Mouse (Mus musculus) midbrain, embryonic 11.5 days (tissue): ENCODE data around the gene Ubtf. TPM values are rescaled to one million over a fixed set of nuclear protein-coding genes. Genes with fewer than 3 reads are reported as not detected.

Experiments used
- ATAC-seq: fragments of 200-750 bp; cut with Nextera tagmentation; 2 replicates; pipeline ENCODE4 v1.8.0; 2017; ENCODE audit warnings: moderate TSS enrichment, moderate library complexity; ENCODE audit not compliant: low FRiP score
- DNase-seq: peaks from one replicate; pipeline ENCODE4 v3.0.0; 2015; ENCODE audit warnings: low spot score; ENCODE audit errors: missing footprints
- H3K27ac ChIP-seq: fragments of 300-500 bp; sonication (generic); 2 replicates; pipeline ENCODE4 v1.5.1; 2014; ENCODE audit warnings: low read depth, low read length
- H3K27me3 ChIP-seq: fragments of 300-500 bp; sonication (generic); 2 replicates; pipeline ENCODE4 v1.6.1; 2014; ENCODE audit warnings: mild to moderate bottlenecking, low read length, moderate library complexity, mixed read lengths; ENCODE audit not compliant: control insufficient read depth, insufficient read depth
- H3K36me3 ChIP-seq: fragments of 300-500 bp; sonication (generic); 2 replicates; pipeline ENCODE4 v1.6.1; 2014; ENCODE audit warnings: mild to moderate bottlenecking, low read length, moderate library complexity, mixed read lengths; ENCODE audit not compliant: control insufficient read depth, insufficient read depth
- H3K4me1 ChIP-seq: fragments of 300-500 bp; sonication (generic); 2 replicates; pipeline ENCODE4 v1.6.1; 2014; ENCODE audit warnings: low read length; ENCODE audit not compliant: control insufficient read depth, insufficient read depth
- H3K4me2 ChIP-seq: fragments of 300-500 bp; sonication (generic); 2 replicates; pipeline ENCODE4 v1.6.1; 2014; ENCODE audit warnings: mild to moderate bottlenecking, moderate library complexity
- H3K4me3 ChIP-seq: fragments of 300-500 bp; sonication (generic); 2 replicates; pipeline ENCODE4 v1.5.1; 2014; ENCODE audit warnings: low read depth, low read length
- H3K9ac ChIP-seq: fragments of 300-500 bp; sonication (generic); 2 replicates; pipeline ENCODE4 v1.6.1; 2014; ENCODE audit warnings: low read length
- H3K9me3 ChIP-seq: fragments of 300-500 bp; sonication (generic); 2 replicates; pipeline ENCODE4 v1.6.1; 2016; ENCODE audit warnings: low read length; ENCODE audit not compliant: control insufficient read depth
- WGBS: fragments of 180-500 bp; shearing (Covaris S2); extraction: QIAGEN DNeasy Blood & Tissue Kit; methylation state at CpG from one replicate; pipeline ENCODE4 v1.1.7; 2014; 5-methylcytosine and 5-hydroxymethylcytosine counted together
- polyA plus RNA-seq: library from polyadenylated mRNA; unstranded; fragments of >200 nt; fragmentation: Nextera tagmentation; extraction: Ambion mirVana; gene quantifications from 2 replicates; pipeline ENCODE4 v1.2.1, GENCODE M21; 2014

Gene Ubtf
- polyA plus RNA-seq, 1 experiment from 2014 or later: 86.1 TPM

DNA sequence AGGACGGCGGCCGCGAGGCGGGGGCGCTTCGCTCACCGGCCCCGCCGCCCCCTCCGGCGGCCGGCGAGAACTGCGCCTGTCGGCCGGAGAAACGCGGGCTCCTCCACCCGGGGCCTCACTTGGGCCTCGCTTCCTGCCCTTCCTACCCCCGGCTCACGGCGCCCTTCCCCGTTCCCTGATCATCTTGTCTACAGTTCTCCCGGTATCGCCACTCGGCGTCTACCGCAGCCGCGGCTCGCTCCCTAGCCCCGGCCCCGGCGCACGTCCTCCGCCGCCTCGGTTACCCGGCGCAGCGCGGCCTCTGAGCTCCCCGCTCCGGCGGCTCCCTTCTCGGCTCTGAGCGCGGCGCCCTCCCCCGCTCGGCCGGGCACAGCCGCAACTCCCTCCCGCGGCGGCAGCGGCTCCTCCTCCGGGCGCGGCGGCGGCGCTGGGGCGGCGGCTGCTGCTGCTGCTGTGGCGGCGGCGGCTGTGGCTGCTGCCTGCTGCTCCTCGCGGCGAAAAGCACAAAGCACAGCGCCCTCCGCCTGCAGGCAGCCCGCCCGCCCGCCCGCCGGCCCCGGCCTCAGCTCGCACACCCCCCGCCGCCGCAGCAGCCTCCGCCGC, 2.1 kb downstream of the Ubtf start:
- Histone ChIP-seq H3K4me1 (peaks cover 16% of the 10 kb centered on the region), H3K27me3 (no peaks in the 10 kb centered on the region), H3K4me2 (peak overlapping the region; percentile 86), H3K9ac (peak overlapping the region; percentile 100), H3K9me3 (no peaks in the 10 kb centered on the region), H3K36me3 (peaks cover 10% of the 10 kb centered on the region; the same call in 1 of the 2 replicates), H3K4me3 (peak overlapping the region; percentile 98), H3K27ac (peak overlapping the region; percentile 97)
- DNase-seq (peak; percentile 97), ATAC-seq (peak; percentile 14)
- WGBS: under 1% methylated on average over 77 of the region's 87 CpGs

DNA sequence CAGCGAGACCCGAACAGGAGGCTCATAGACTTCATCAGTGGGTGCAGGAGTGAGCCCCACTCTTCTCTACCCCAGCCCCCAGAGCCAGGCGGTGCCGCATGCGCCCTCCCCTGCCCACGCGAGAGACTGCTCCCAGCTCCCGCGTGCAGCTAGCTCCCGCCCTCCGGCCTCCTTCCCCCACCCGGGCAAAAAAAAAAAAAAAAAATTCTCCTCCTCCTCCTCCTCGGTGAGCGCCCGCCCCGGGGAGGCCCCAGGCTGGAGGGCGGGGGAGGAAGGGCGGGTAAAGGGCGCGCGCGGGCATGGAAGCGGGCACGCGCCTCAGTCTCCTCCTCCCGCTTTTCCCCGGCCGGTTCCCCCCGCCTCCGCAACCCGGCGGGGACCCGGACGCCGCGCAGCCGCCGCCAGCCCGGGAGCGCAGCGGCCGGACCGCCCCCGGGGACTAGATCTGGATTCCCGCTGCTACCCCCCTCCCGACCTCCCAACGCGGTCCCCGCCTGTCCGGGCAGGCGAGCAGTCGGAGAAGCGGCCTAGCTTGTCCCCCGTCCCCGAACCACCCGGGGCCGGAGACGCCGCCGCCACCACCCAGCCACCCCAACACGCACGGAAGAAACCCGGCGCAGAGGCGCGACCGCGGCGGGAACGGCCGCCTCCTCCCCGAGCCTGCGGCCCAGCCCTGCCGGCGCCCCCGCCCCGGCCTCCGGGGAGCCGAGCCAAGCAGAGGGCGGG, 2.8 kb downstream of the Ubtf start:
- H3K9ac ChIP-seq: peak overlapping the region; percentile 100
- peak overlapping the region; percentile 97 for H3K27ac ChIP-seq
- peak overlapping the region; percentile 86 for H3K4me2 ChIP-seq
- WGBS: under 1% methylated on average over 65 of the region's 80 CpGs
- no peaks in the 10 kb centered on the region for H3K27me3 ChIP-seq
- peak overlapping the region; percentile 98 for H3K4me3 ChIP-seq
- ATAC-seq (peak; percentile 36), DNase-seq (peak; percentile 98)
- H3K9me3 ChIP-seq: no peaks in the 10 kb centered on the region
- H3K4me1 ChIP-seq: peaks cover 16% of the 10 kb centered on the region
- peaks cover 10% of the 10 kb centered on the region; the same call in 1 of the 2 replicates for H3K36me3 ChIP-seq

DNA sequence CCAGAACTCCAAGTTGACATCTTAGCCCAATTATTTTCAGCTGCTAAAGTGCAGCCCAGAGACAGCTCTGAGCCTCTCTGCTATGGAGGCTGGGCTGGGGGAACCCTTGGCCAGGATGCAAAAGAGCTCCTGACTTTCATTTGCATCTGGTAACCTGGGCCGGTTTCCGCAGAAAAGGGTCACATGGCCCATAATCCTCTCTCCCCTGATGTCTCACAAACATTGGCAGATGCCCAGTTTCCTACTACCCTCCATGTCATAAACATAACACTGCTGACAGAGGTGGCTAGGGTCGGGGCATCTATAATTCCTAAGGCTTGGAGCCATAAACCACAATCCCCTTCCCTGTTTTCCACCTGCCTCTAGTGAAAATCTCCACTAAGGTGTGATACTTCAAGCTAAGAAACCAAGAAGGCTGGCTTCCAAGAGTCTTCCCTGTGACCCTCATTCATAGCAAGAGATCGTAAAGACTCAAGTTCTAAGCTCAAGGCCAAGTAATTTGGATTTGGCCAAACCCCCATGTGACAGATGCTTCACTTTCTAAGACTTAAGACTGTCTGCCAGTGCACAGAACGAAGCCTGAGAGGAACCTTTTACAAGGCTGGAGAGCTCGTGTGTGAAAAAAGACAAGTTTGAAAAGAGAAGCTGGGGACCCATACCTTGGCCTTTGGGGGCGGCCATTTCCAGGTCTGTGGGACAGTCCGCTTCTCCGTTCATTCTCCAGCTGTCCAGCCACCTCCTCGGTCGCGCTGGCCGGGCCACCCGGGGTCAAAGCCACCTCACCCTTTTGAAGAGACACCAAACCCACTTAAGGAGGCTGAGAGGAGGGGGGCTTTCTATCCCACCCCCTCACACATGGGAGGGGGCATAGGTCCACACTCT, 3.6 kb downstream of the Ubtf start:
- DNase-seq (peak; percentile 91), ATAC-seq (no peak)
- Histone ChIP-seq H3K9ac (peak overlapping the region; percentile 100), H3K4me1 (peaks cover 21% of the 10 kb centered on the region), H3K27me3 (no peaks in the 10 kb centered on the region), H3K36me3 (peaks cover 10% of the 10 kb centered on the region; the same call in 1 of the 2 replicates), H3K4me3 (peak overlapping the region; percentile 98), H3K27ac (peak overlapping the region; percentile 27; the same call in 1 of the 2 replicates), H3K9me3 (no peaks in the 10 kb centered on the region), H3K4me2 (peak overlapping the region; percentile 86)
- WGBS: 13% methylated on average over 14 of the region's 14 CpGs

DNA sequence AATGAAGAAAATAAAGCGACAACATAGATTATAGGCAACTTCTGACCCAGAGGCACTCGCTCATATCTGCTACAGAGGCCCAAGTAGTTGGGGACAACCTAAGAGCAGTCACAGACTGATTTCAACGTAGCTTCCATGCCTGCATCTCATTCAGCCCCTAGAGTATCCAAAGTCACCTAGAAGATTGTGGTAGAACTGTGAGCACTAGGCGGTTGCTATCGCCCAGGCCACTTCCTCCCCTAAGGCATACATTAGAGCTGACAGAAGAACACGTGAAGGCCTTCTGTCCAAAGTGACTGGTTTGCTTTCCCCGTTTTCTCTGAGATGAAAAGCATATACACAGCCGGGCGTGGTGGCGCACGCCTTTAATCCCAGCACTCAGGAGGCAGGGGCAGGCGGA, 5.2 kb downstream of the Ubtf start:
- Histone ChIP-seq H3K4me1 (peaks cover 31% of the 10 kb centered on the region), H3K27me3 (no peaks in the 10 kb centered on the region), H3K4me2 (no peak overlapping the region), H3K4me3 (no peak overlapping the region), H3K9me3 (no peaks in the 10 kb centered on the region), H3K27ac (no peak overlapping the region), H3K9ac (no peak overlapping the region), H3K36me3 (peaks cover 13% of the 10 kb centered on the region; the same call in 1 of the 2 replicates)
- WGBS: 89% methylated on average over 12 of the region's 12 CpGs
- DNase-seq (peak; percentile 72), ATAC-seq (no peak)

DNA sequence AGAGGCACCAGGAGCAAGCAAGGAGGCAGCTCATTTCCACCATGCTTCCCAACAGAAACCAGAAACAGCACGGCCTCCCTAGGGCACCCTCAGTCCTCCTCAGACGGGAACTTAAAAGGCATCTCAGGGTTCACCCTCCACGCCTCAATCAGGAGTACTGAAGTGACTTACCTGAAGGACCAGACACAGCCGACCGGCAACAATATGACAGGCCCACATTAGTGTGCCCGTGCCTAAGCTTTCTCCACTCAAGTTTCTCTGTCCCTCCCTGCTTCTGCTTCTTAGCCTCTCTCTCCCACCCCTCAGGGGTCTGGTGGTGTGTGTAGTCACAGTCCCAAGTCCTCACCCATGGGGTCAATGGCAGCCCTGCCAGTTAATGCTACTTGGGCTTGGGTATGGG, 7.0 kb downstream of the Ubtf start:
- Histone ChIP-seq H3K9ac (no peak overlapping the region), H3K4me3 (no peak overlapping the region), H3K9me3 (no peaks in the 10 kb centered on the region), H3K27ac (no peak overlapping the region), H3K36me3 (peaks cover 18% of the 10 kb centered on the region), H3K27me3 (no peaks in the 10 kb centered on the region), H3K4me1 (peaks cover 37% of the 10 kb centered on the region), H3K4me2 (no peak overlapping the region)
- 86% methylated on average over 6 of the region's 6 CpGs for WGBS
- DNase-seq (peak; percentile 81), ATAC-seq (no peak)

DNA sequence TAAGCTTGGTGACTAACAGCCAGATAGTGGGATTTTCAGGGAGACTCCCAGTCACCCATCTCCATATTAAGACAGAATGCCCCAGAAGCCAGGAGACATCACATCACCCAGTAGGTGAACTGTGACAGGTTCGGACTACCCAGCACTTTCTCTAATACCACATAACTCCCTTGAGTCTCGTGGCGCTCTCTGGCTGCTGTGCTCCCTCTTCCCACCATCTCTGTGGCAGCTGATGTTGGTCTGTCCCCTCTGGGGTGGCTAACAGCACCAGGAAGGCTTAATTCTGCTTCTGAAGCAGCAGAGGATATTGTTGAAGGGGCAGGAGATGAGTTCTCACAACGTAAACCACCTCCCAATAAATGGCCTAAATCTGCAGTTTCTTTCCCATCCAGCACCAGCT, 7.6 kb downstream of the Ubtf start:
- DNase-seq (peak; percentile 53), ATAC-seq (no peak)
- WGBS: 89% methylated on average over 4 of the region's 4 CpGs
- no peak overlapping the region for H3K9ac ChIP-seq
- H3K27ac ChIP-seq: no peak overlapping the region
- no peak overlapping the region for H3K4me3 ChIP-seq
- H3K36me3 ChIP-seq: peaks cover 19% of the 10 kb centered on the region
- no peaks in the 10 kb centered on the region for H3K27me3 ChIP-seq
- no peaks in the 10 kb centered on the region for H3K9me3 ChIP-seq
- H3K4me1 ChIP-seq: peaks cover 37% of the 10 kb centered on the region
- H3K4me2 ChIP-seq: no peak overlapping the region

- Histone ChIP-seq H3K9ac (0 out of 2 replicates have a peak overlapping the region, but pooled peaks have one; percentile 5), H3K9me3 (no peaks in the 10 kb centered on the region), H3K36me3 (peaks cover 22% of the 10 kb centered on the region), H3K4me3 (0 out of 2 replicates have a peak overlapping the region, but pooled peaks have one; percentile 3), H3K4me1 (peaks cover 35% of the 10 kb centered on the region), H3K4me2 (no peak overlapping the region), H3K27me3 (no peaks in the 10 kb centered on the region), H3K27ac (no peak overlapping the region)
- ATAC-seq (no peak), DNase-seq (peak; percentile 87)
- WGBS: 43% methylated on average over 34 of the region's 38 CpGs
These were observed 8.5 kb downstream of the Ubtf start for GRCm38 (mm10) chr11:102310768-102311695.
